Mouse (Mus musculus) hindbrain, embryonic 11.5 days (tissue): ENCODE measurements around the gene Gm10217. TPM values are rescaled to one million over a fixed set of nuclear protein-coding genes. Genes with fewer than 3 reads are reported as not detected.

Experiments
- ATAC-seq: fragments of 200-750 bp; cut with Nextera tagmentation; 2 replicates; pipeline ENCODE4 v1.8.0; 2017; ENCODE audit warnings: mild to moderate bottlenecking, moderate TSS enrichment, moderate library complexity; ENCODE audit not compliant: low FRiP score
- DNase-seq: peaks from one replicate; pipeline ENCODE4 v3.0.0-alpha.2; 2015; ENCODE audit warnings: low spot score
- H3K27ac ChIP-seq: fragments of 300-500 bp; sonication (generic); 2 replicates; pipeline ENCODE4 v1.5.1; 2014; ENCODE audit warnings: mild to moderate bottlenecking, low read depth, low read length
- H3K27me3 ChIP-seq: fragments of 300-500 bp; sonication (generic); 2 replicates; pipeline ENCODE4 v1.6.1; 2014; ENCODE audit warnings: mild to moderate bottlenecking, low read length, moderate library complexity, mixed read lengths; ENCODE audit not compliant: control insufficient read depth, insufficient read depth
- H3K36me3 ChIP-seq: fragments of 300-500 bp; sonication (generic); 2 replicates; pipeline ENCODE4 v1.6.1; 2014; ENCODE audit warnings: mild to moderate bottlenecking, low read length, moderate library complexity, mixed read lengths; ENCODE audit not compliant: control insufficient read depth, insufficient read depth
- H3K4me1 ChIP-seq: fragments of 300-500 bp; sonication (generic); replicated peaks from 2 replicates; pipeline ENCODE4 v1.6.1; 2014; ENCODE audit warnings: low read length, mixed read lengths; ENCODE audit not compliant: control insufficient read depth, insufficient read depth
- H3K4me2 ChIP-seq: fragments of 300-500 bp; sonication (generic); replicated peaks from 2 replicates; pipeline ENCODE4 v1.6.1; 2014; ENCODE audit warnings: mild to moderate bottlenecking, low read depth, low read length
- H3K4me3 ChIP-seq: fragments of 300-500 bp; sonication (generic); 2 replicates; pipeline ENCODE4 v1.5.1; 2014; ENCODE audit warnings: low read depth, low read length
- H3K9ac ChIP-seq: fragments of 300-500 bp; sonication (generic); 2 replicates; pipeline ENCODE4 v1.6.1; 2014; ENCODE audit warnings: low read depth, low read length
- H3K9me3 ChIP-seq: fragments of 300-500 bp; sonication (generic); 2 replicates; pipeline ENCODE4 v1.6.1; 2016; ENCODE audit warnings: low read length; ENCODE audit not compliant: control insufficient read depth
- WGBS: fragments of 180-500 bp; shearing (Covaris S2); extraction: QIAGEN DNeasy Blood & Tissue Kit; methylation state at CpG from one replicate; pipeline ENCODE4 v1.1.7; 2014; 5-methylcytosine and 5-hydroxymethylcytosine counted together
- polyA plus RNA-seq: library from polyadenylated mRNA; unstranded; fragments of >200 nt; fragmentation: Nextera tagmentation; extraction: Ambion mirVana; gene quantifications from 2 replicates; pipeline ENCODE4 v1.2.1, GENCODE M21; 2014

The Gm10217 gene
- polyA plus RNA-seq, 1 experiment from 2014 or later: not detected

- WGBS: 42% methylated on average over 4 of the region's 4 CpGs
- ATAC-seq: no peak
- no peaks in the 10 kb centered on the region for H3K27me3 ChIP-seq
- no peak for DNase-seq
- no peak overlapping the region for H3K4me3 ChIP-seq
- no peak overlapping the region for H3K9ac ChIP-seq
- H3K4me1 ChIP-seq: no peaks in the 10 kb centered on the region
- no peaks in the 10 kb centered on the region for H3K9me3 ChIP-seq
- H3K27ac ChIP-seq: no peak overlapping the region
- no peak overlapping the region for H3K4me2 ChIP-seq
- H3K36me3 ChIP-seq: no peaks in the 10 kb centered on the region
These were observed 22.7 kb downstream of the Gm10217 start for GRCm38 (mm10) chr8:9886714-9887113.

- no peaks in the 10 kb centered on the region for H3K36me3 ChIP-seq
- no peaks in the 10 kb centered on the region for H3K4me1 ChIP-seq
- H3K4me3 ChIP-seq: no peak overlapping the region
- ATAC-seq: no peak
- 84% methylated on average over 2 of the region's 2 CpGs for WGBS
- no peaks in the 10 kb centered on the region for H3K27me3 ChIP-seq
- H3K9ac ChIP-seq: no peak overlapping the region
- DNase-seq: no peak
- no peak overlapping the region for H3K4me2 ChIP-seq
- H3K27ac ChIP-seq: no peak overlapping the region
- H3K9me3 ChIP-seq: no peaks in the 10 kb centered on the region
These were observed 35.1 kb downstream of the Gm10217 start for GRCm38 (mm10) chr8:9899199-9899598.

GRCm38 (mm10) chr8:9899673-9900072, 35.6 kb downstream of the Gm10217 start:
- Histone ChIP-seq H3K4me1 (no peaks in the 10 kb centered on the region), H3K36me3 (no peaks in the 10 kb centered on the region), H3K9ac (no peak overlapping the region), H3K27me3 (no peaks in the 10 kb centered on the region), H3K4me3 (no peak overlapping the region), H3K27ac (no peak overlapping the region), H3K9me3 (no peaks in the 10 kb centered on the region), H3K4me2 (no peak overlapping the region)
- 61% methylated on average over 3 of the region's 3 CpGs for WGBS
- DNase-seq: peak; percentile 17
- no peak for ATAC-seq

Other genes with a start within 250 kb of the Gm10217 start
- gene Fam155a, start 93.1 kb upstream of the Gm10217 start, polyA plus RNA-seq: 4.8 and 7.1 TPM in 2 replicates
- gene Lig4, start 113.4 kb downstream of the Gm10217 start, polyA plus RNA-seq: 10.6 and 11.4 TPM in 2 replicates
- gene Abhd13, start 113.5 kb downstream of the Gm10217 start, polyA plus RNA-seq: 19.8 and 21.0 TPM in 2 replicates
- 0.36 and 0.47 TPM in 2 replicates for gene Tnfsf13b, start 142.2 kb downstream of the Gm10217 start, polyA plus RNA-seq